Mouse (Mus musculus): Measurements from ENCODE around the gene Phykpl. TPM values are rescaled to one million over a fixed set of nuclear protein-coding genes. Genes with fewer than 3 reads are reported as not detected.
A peak's percentile ranks its signal among the peaks of the same experiment; 100 is the strongest.

Phykpl gene
- polyA plus RNA-seq, 1 experiment from 2014 or later = 9.4 TPM

DNA sequence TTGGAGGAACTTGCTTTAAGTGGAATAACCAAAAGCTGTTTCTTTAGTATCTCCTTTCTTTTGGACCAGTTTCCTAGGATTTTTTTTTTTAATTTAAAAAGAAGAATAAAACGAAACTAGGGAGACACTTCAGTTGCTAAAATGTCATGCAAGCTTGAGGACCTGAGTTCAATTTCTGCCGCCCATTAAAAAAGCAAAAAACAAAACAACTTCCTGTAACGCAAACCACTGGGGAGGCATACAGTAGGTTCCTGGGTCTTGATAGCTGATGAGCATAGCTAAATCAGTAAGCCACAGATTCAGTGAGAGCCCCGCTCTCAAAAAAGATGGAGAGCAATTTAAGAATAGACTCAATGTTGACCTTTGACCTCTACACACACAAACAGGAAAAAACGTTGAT lies 53.9 kb downstream of the Phykpl start:
- no peaks in the 10 kb centered on the region for H3K27me3 ChIP-seq (ENCODE audit: control insufficient read depth, insufficient read depth, low read depth, low read length)
- H3K4me2 ChIP-seq (ENCODE audit: low read length) = 0 out of 2 replicates have a peak overlapping the region, but pooled peaks have one; percentile 5
- peaks cover 15% of the 10 kb centered on the region for H3K4me1 ChIP-seq (ENCODE audit: control insufficient read depth, insufficient read depth, low read length)
- 80% methylated on average over 5 of the region's 5 CpGs for WGBS
- H3K9ac ChIP-seq (ENCODE audit: low read depth, low read length) = no peak overlapping the region
- no peaks in the 10 kb centered on the region; the same call in 1 of the 2 replicates for H3K36me3 ChIP-seq (ENCODE audit: control insufficient read depth, insufficient read depth, low read length)
- H3K27ac ChIP-seq (ENCODE audit: low read length) = no peak overlapping the region
- H3K9me3 ChIP-seq (replicated peaks; ENCODE audit: control insufficient read depth, low read length, poor library complexity, severe bottlenecking) = no peaks in the 10 kb centered on the region
- H3K4me3 ChIP-seq (ENCODE audit: low read depth, low read length) = no peak overlapping the region
- no peak for ATAC-seq

DNA sequence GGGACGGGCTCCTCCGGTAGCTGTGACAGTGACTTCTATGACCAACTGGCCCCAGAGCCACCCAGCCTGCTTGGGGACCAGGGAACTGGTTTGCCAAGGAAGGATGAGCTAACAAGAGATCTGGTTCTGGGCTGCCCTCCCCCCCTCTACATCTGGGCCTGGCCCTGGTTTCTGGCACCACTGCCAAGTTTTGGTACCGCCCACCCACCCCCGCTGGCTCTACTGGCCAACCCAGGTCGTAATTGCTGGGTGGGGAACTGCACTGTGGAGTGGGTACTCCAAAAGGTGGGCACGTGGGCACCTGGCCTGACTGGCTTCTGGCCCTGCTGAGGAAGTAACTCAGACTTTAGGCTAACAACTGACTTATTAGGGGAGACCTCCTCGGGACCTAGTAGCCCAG lies 56.2 kb downstream of the Phykpl start:
- Histone ChIP-seq H3K4me3 (ENCODE audit: low read depth, low read length) (no peak overlapping the region), H3K27ac (ENCODE audit: low read length) (no peak overlapping the region), H3K27me3 (ENCODE audit: control insufficient read depth, insufficient read depth, low read depth, low read length) (no peaks in the 10 kb centered on the region), H3K36me3 (ENCODE audit: control insufficient read depth, insufficient read depth, low read length) (peaks cover 5% of the 10 kb centered on the region), H3K4me2 (ENCODE audit: low read length) (no peak overlapping the region), H3K9ac (ENCODE audit: low read depth, low read length) (no peak overlapping the region), H3K4me1 (ENCODE audit: control insufficient read depth, insufficient read depth, low read length) (peaks cover 6% of the 10 kb centered on the region), H3K9me3 (replicated peaks; ENCODE audit: control insufficient read depth, low read length, poor library complexity, severe bottlenecking) (no peaks in the 10 kb centered on the region)
- 88% methylated on average over 7 of the region's 7 CpGs for WGBS
- ATAC-seq = no peak

DNA sequence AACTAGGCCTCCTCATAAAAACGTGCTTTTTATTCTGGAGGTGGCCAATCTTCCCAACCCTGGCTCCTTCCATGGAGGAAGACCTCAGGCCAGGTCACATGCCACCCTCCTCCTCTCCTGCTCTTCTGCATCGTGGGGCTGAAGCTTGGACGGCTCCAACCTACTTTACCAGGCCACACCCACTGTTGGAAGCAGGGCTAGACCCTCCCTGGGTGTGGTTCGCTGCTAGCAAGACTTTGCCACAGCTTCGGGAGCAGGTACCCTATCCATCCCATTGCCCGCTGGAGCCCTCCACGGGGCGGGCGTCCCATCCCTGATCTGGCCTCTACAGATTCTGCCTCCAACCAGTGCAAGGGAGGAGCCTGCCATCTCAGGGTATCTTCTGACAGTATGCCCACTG lies 58.6 kb downstream of the Phykpl start:
- ATAC-seq = no peak
- no peak overlapping the region for H3K27ac ChIP-seq (ENCODE audit: low read length)

DNA sequence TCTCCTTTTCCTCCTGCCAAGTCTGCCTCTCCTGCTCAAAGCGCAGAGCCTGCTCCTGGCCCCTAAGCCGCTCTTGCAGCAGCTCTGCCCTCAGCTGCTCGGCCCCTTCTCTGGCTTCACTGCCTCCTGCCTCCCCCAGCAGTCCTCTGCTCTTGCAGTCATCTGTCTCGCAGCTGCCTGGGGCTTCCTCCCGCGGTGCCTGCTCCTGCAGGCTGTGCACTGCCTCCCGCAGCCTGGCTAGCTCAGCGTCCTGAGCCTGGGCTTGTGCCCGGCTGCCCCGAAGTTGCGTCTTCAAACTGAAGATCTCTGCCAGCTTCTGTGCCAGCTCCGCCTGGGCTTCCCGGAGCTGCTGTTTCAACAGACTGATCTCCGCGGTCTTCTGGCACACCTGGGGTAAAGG lies 59.2 kb downstream of the Phykpl start:
- no peaks in the 10 kb centered on the region for H3K27me3 ChIP-seq (ENCODE audit: control insufficient read depth, insufficient read depth, low read depth, low read length)
- no peaks in the 10 kb centered on the region for H3K9me3 ChIP-seq (replicated peaks; ENCODE audit: control insufficient read depth, low read length, poor library complexity, severe bottlenecking)
- peaks cover 5% of the 10 kb centered on the region for H3K36me3 ChIP-seq (ENCODE audit: control insufficient read depth, insufficient read depth, low read length)
- no peak overlapping the region for H3K27ac ChIP-seq (ENCODE audit: low read length)
- no peak overlapping the region for H3K9ac ChIP-seq (ENCODE audit: low read depth, low read length)
- H3K4me1 ChIP-seq (ENCODE audit: control insufficient read depth, insufficient read depth, low read length) = peaks cover under 1% of the 10 kb centered on the region; the same call in 1 of the 2 replicates
- no peak overlapping the region for H3K4me3 ChIP-seq (ENCODE audit: low read depth, low read length)
- no peak overlapping the region for H3K4me2 ChIP-seq (ENCODE audit: low read length)
- no peak for ATAC-seq
- 56% methylated on average over 15 of the region's 15 CpGs for WGBS

More for the DNA sequence above, 58.6 kb downstream of the Phykpl start:
- peaks cover 5% of the 10 kb centered on the region for H3K36me3 ChIP-seq (ENCODE audit: control insufficient read depth, insufficient read depth, low read length)
- 82% methylated on average over 9 of the region's 9 CpGs for WGBS
- no peaks in the 10 kb centered on the region for H3K9me3 ChIP-seq (replicated peaks; ENCODE audit: control insufficient read depth, low read length, poor library complexity, severe bottlenecking)
- no peaks in the 10 kb centered on the region for H3K27me3 ChIP-seq (ENCODE audit: control insufficient read depth, insufficient read depth, low read depth, low read length)
- H3K4me1 ChIP-seq (ENCODE audit: control insufficient read depth, insufficient read depth, low read length) = no peaks in the 10 kb centered on the region
- no peak overlapping the region for H3K4me2 ChIP-seq (ENCODE audit: low read length)
- no peak overlapping the region for H3K9ac ChIP-seq (ENCODE audit: low read depth, low read length)
- no peak overlapping the region for H3K4me3 ChIP-seq (ENCODE audit: low read depth, low read length)

DNA sequence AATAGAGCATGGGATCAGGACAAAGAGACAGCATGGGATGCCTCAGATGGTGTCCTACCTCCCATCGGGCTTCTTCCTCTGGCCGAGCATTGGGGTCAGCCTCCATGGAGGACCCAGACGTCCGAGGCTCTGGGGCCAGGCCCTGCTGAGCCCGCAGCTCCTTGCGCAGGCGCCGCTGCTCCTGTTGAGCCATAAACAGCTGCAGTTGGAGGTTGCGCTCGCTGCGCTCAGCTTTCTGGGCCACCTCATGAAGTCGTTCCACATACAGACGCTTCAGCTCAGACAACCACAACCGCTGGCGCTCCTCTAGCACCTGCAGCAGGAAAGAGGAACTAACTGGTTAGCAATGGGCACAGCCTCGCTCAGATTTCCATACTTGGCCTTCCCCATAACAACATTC lies 59.7 kb downstream of the Phykpl start:
- Histone ChIP-seq H3K9me3 (replicated peaks; ENCODE audit: control insufficient read depth, low read length, poor library complexity, severe bottlenecking) (no peaks in the 10 kb centered on the region), H3K4me1 (ENCODE audit: control insufficient read depth, insufficient read depth, low read length) (peaks cover 5% of the 10 kb centered on the region), H3K27me3 (ENCODE audit: control insufficient read depth, insufficient read depth, low read depth, low read length) (0 out of 2 replicates have a peak, but pooled peaks cover 2% of the 10 kb centered on the region), H3K9ac (ENCODE audit: low read depth, low read length) (no peak overlapping the region), H3K4me3 (ENCODE audit: low read depth, low read length) (no peak overlapping the region), H3K27ac (ENCODE audit: low read length) (no peak overlapping the region), H3K4me2 (ENCODE audit: low read length) (no peak overlapping the region), H3K36me3 (ENCODE audit: control insufficient read depth, insufficient read depth, low read length) (peaks cover 5% of the 10 kb centered on the region)
- WGBS = 79% methylated on average over 16 of the region's 16 CpGs
- no peak for ATAC-seq

DNA sequence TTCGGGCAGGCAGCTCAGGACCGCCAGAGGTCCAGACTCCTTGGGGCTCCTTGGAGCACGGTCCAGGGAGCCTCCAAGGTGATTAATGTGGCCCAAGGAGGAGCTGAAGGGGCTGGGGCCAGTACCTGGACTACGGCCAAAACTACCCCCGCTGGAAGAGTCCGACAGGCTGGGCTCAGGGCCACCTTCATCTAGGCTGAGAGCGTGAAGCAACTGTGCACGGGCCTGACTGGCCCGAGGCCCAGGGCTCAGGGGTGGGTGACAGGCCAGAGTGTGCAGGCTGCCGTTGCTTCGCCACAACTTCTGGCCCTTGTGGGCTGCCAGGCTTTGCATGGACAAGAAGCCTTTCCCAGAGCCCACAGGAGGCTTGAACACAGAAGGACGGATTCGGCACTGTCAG lies 60.7 kb downstream of the Phykpl start:
- H3K4me3 ChIP-seq (ENCODE audit: low read depth, low read length) = no peak overlapping the region
- peaks cover 5% of the 10 kb centered on the region for H3K36me3 ChIP-seq (ENCODE audit: control insufficient read depth, insufficient read depth, low read length)
- peaks cover 6% of the 10 kb centered on the region; the same call in 1 of the 2 replicates for H3K27me3 ChIP-seq (ENCODE audit: control insufficient read depth, insufficient read depth, low read depth, low read length)
- peaks cover 14% of the 10 kb centered on the region for H3K4me1 ChIP-seq (ENCODE audit: control insufficient read depth, insufficient read depth, low read length)
- no peak overlapping the region for H3K4me2 ChIP-seq (ENCODE audit: low read length)
- H3K27ac ChIP-seq (ENCODE audit: low read length) = no peak overlapping the region
- no peak overlapping the region for H3K9ac ChIP-seq (ENCODE audit: low read depth, low read length)
- 84% methylated on average over 13 of the region's 13 CpGs for WGBS
- no peaks in the 10 kb centered on the region for H3K9me3 ChIP-seq (replicated peaks; ENCODE audit: control insufficient read depth, low read length, poor library complexity, severe bottlenecking)
- ATAC-seq = no peak

DNA sequence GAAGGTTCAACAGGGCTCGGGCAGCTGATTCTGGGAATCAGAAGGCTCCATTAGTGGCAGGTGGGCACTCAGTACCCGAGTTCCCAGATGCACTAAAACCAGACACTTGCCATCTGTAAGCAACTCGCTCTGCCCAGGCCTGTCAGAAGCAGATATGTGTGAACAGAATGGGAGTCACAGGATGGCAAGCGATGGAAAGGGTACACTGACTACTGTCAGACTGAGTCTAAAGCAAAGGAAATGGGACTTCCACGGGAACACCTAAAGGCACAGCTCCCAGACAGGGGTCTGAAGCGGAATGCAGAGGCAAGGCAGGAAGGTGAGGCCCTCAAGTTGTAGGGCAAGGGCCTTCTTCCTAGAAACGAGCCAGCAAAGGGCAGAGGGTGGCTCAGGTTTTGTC lies 61.7 kb downstream of the Phykpl start:
- H3K4me2 ChIP-seq (ENCODE audit: low read length) = no peak overlapping the region
- peaks cover 5% of the 10 kb centered on the region for H3K36me3 ChIP-seq (ENCODE audit: control insufficient read depth, insufficient read depth, low read length)
- peaks cover 14% of the 10 kb centered on the region for H3K4me1 ChIP-seq (ENCODE audit: control insufficient read depth, insufficient read depth, low read length)
- H3K9me3 ChIP-seq (replicated peaks; ENCODE audit: control insufficient read depth, low read length, poor library complexity, severe bottlenecking) = no peaks in the 10 kb centered on the region
- no peak overlapping the region for H3K9ac ChIP-seq (ENCODE audit: low read depth, low read length)
- H3K27me3 ChIP-seq (ENCODE audit: control insufficient read depth, insufficient read depth, low read depth, low read length) = peaks cover 6% of the 10 kb centered on the region; the same call in 1 of the 2 replicates
- no peak for ATAC-seq
- 88% methylated on average over 7 of the region's 7 CpGs for WGBS
- H3K4me3 ChIP-seq (ENCODE audit: low read depth, low read length) = no peak overlapping the region
- H3K27ac ChIP-seq (ENCODE audit: low read length) = no peak overlapping the region

DNA sequence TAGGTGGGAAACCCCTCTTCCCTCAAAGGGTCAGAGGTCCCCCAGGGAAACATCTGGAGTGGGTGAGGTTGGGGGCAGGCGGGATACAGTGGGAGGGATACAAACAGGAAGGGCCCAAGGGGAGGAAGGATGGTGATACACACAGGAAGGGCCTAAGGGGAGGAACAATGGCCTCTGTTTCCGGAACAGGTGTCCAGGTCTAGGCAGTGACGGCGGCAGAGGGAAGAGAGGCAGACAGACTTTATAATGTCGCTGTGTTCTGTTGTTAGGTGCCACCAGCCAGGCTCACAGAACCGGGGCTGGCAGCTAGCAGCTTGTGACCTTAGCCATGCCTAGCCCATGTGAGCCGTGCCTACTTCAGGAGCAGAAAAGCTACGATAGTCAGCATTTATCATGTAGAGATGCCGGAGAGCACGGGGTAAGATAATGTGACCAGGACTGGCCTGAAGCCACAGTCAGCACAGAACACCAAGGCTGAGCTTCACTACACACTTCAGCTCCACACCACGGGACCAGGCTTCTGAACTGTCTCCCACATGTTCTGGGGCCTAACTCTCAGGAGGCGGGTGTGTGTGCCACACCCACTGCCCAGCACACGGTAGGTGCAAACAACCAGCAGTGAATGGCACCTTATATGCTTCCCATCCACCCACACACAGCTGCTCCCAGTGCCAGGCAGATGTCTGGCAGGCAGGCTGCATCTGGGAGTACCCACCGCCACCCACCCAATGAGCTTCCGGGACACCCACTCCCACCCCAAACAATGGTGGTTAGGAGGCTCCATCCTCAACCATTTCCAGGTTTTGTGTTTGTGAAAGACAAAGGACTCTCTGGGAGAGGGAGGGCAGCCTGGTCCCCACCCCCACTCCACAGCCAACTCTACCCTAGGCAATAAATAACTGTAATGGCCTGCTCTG lies 62.5 kb downstream of the Phykpl start:
- Histone ChIP-seq H3K9ac (ENCODE audit: low read depth, low read length) (no peak overlapping the region), H3K4me1 (ENCODE audit: control insufficient read depth, insufficient read depth, low read length) (peaks cover 14% of the 10 kb centered on the region), H3K4me3 (ENCODE audit: low read depth, low read length) (no peak overlapping the region), H3K27ac (ENCODE audit: low read length) (no peak overlapping the region), H3K4me2 (ENCODE audit: low read length) (no peak overlapping the region), H3K36me3 (ENCODE audit: control insufficient read depth, insufficient read depth, low read length) (peaks cover 5% of the 10 kb centered on the region), H3K9me3 (replicated peaks; ENCODE audit: control insufficient read depth, low read length, poor library complexity, severe bottlenecking) (no peaks in the 10 kb centered on the region), H3K27me3 (ENCODE audit: control insufficient read depth, insufficient read depth, low read depth, low read length) (peaks cover 6% of the 10 kb centered on the region; the same call in 1 of the 2 replicates)
- WGBS = 90% methylated on average over 15 of the region's 15 CpGs
- no peak for ATAC-seq

DNA sequence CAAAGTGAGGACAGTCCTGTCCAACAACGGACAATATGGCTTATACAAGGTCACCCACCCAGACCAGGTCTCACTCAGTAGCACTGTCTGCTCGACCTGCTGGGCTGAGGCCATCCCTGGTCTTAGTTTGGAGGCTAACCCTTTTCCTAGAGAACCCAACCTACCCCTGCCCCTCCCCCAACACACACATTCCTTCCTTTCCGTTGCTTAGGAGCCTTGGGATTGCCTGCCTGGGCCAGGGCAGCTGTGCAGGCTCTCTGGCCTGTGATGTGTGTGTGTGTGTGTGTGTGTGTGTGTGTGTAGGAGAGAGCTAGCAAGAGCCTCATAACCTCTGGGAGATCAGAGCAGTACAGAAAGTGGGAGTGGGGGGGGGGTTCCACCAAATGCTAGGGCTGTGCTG lies 64.0 kb downstream of the Phykpl start:
- peak overlapping the region; percentile 95; the same call in 1 of the 2 replicates for H3K4me2 ChIP-seq (ENCODE audit: low read length)
- peaks cover 14% of the 10 kb centered on the region for H3K4me1 ChIP-seq (ENCODE audit: control insufficient read depth, insufficient read depth, low read length)
- peaks cover 6% of the 10 kb centered on the region; the same call in 1 of the 2 replicates for H3K27me3 ChIP-seq (ENCODE audit: control insufficient read depth, insufficient read depth, low read depth, low read length)
- no peaks in the 10 kb centered on the region for H3K9me3 ChIP-seq (replicated peaks; ENCODE audit: control insufficient read depth, low read length, poor library complexity, severe bottlenecking)
- peaks cover 5% of the 10 kb centered on the region for H3K36me3 ChIP-seq (ENCODE audit: control insufficient read depth, insufficient read depth, low read length)
- H3K4me3 ChIP-seq (ENCODE audit: low read depth, low read length) = no peak overlapping the region
- H3K27ac ChIP-seq (ENCODE audit: low read length) = no peak overlapping the region
- 11% methylated on average over 3 of the region's 3 CpGs for WGBS
- H3K9ac ChIP-seq (ENCODE audit: low read depth, low read length) = peak overlapping the region; percentile 4; the same call in 1 of the 2 replicates
- no peak for ATAC-seq
